Mouse (Mus musculus): ENCODE measurements around the gene Gpr146. TPM values are rescaled to one million over a fixed set of nuclear protein-coding genes. Genes with fewer than 3 reads are reported as not detected.
A peak's percentile ranks its signal among the peaks of the same experiment; 100 is the strongest.

Gene Gpr146
- polyA plus RNA-seq, 1 experiment from 2014 or later = 8.5 TPM

GRCm38 (mm10) chr5:139445258-139445657 is 67.8 kb downstream of the Gpr146 start:
- 85% methylated on average over 8 of the region's 8 CpGs for WGBS

More at GRCm38 (mm10) chr5:139445258-139445657, 67.8 kb downstream of the Gpr146 start:
- H3K9ac ChIP-seq = no peak overlapping the region
- no peak overlapping the region for H3K27ac ChIP-seq (ENCODE audit: poor library complexity, severe bottlenecking)
- H3K4me2 ChIP-seq = no peak overlapping the region
- H3K9me3 ChIP-seq (replicated peaks) = no peaks in the 10 kb centered on the region
- no peaks in the 10 kb centered on the region for H3K36me3 ChIP-seq
- no peak overlapping the region for H3K4me3 ChIP-seq
- ATAC-seq (ENCODE audit: insufficient number of reproducible peaks, low FRiP score) = no peak
- H3K4me1 ChIP-seq (replicated peaks) = peaks cover 9% of the 10 kb centered on the region
- H3K27me3 ChIP-seq (replicated peaks) = peaks cover 6% of the 10 kb centered on the region; the same call in 1 of the 2 replicates

MicroRNAs within 50 kb of the gene (microRNA counts, 519-probe panel; counts per million panel counts)
- microRNA mmu-miR-339-3p = not detected
- not detected for microRNA mmu-miR-339-5p

Small RNA genes within 50 kb of the gene (microRNA-seq; reads per million reads assigned to microRNA genes)
- gene Mir339 = 588 reads per million, percentile 75 among the genes with 10 or more reads in this experiment

Other genes starting within 250 kb of the Gpr146 start
- 10.4 and 11.5 TPM in 2 replicates for gene Prkar1b, start 227.7 kb upstream of the Gpr146 start, polyA plus RNA-seq (2016; fragmentation: Nextera tagmentation; extraction: Ambion mirVana)
- 9.8 and 10.5 TPM in 2 replicates for gene Dnaaf5, start 227.5 kb upstream of the Gpr146 start, polyA plus RNA-seq (2016; fragmentation: Nextera tagmentation; extraction: Ambion mirVana)
- 41.8 and 42.4 TPM in 2 replicates for gene Sun1, start 177.1 kb upstream of the Gpr146 start, polyA plus RNA-seq (2016; fragmentation: Nextera tagmentation; extraction: Ambion mirVana)
- 151 and 158 TPM in 2 replicates for gene Get4, start 125.4 kb upstream of the Gpr146 start, polyA plus RNA-seq (2016; fragmentation: Nextera tagmentation; extraction: Ambion mirVana)
- 1.1 and 2.1 TPM in 2 replicates for gene Adap1, start 52.1 kb upstream of the Gpr146 start, polyA plus RNA-seq (2016; fragmentation: Nextera tagmentation; extraction: Ambion mirVana)
- gene Cox19, start 26.3 kb upstream of the Gpr146 start, polyA plus RNA-seq (2016; fragmentation: Nextera tagmentation; extraction: Ambion mirVana) = 66.2 and 72.6 TPM in 2 replicates
- gene Cyp2w1, start 25.1 kb upstream of the Gpr146 start, polyA plus RNA-seq (2016; fragmentation: Nextera tagmentation; extraction: Ambion mirVana) = not detected in 2 replicates
- 0.10 and 0.36 TPM in 2 replicates for gene C130050O18Rik, start 27.6 kb downstream of the Gpr146 start, polyA plus RNA-seq (2016; fragmentation: Nextera tagmentation; extraction: Ambion mirVana)
- 0.79 and 0.96 TPM in 2 replicates for gene Gper1, start 45.5 kb downstream of the Gpr146 start, polyA plus RNA-seq (2016; fragmentation: Nextera tagmentation; extraction: Ambion mirVana)
- gene 3110082I17Rik, start 82.8 kb downstream of the Gpr146 start, polyA plus RNA-seq (2016; fragmentation: Nextera tagmentation; extraction: Ambion mirVana) = 21.3 and 21.6 TPM in 2 replicates
- gene Zfand2a, start 106.9 kb downstream of the Gpr146 start, polyA plus RNA-seq (2016; fragmentation: Nextera tagmentation; extraction: Ambion mirVana) = 11.2 and 12.7 TPM in 2 replicates
- gene Uncx, start 165.8 kb downstream of the Gpr146 start, polyA plus RNA-seq (2016; fragmentation: Nextera tagmentation; extraction: Ambion mirVana) = 0.09 TPM in 1 of 2 replicates, not detected in the other